Mouse (Mus musculus) ES-Bruce4 (cell line): ENCODE data around the gene Rbm28. TPM values are rescaled to one million over a fixed set of nuclear protein-coding genes. Genes with fewer than 3 reads are reported as not detected.
A peak's percentile ranks its signal among the peaks of the same experiment; 100 is the strongest.

Experiments
- H3K27ac ChIP-seq: 2 replicates; pipeline ENCODE4 v1.5.1; 2012; ENCODE audit warnings: low read length, inconsistent platforms; ENCODE audit not compliant: insufficient read depth
- H3K27me3 ChIP-seq: 2 replicates; pipeline ENCODE4 v1.6.1; 2012; ENCODE audit warnings: mild to moderate bottlenecking, low read length, inconsistent platforms; ENCODE audit not compliant: control insufficient read depth, poor library complexity, insufficient read depth, severe bottlenecking
- H3K36me3 ChIP-seq: 2 replicates; pipeline ENCODE4 v1.6.1; 2012; ENCODE audit warnings: inconsistent platforms, mild to moderate bottlenecking, low read length, moderate library complexity; ENCODE audit not compliant: control insufficient read depth, poor library complexity, insufficient read depth, severe bottlenecking
- H3K4me1 ChIP-seq: one replicate; pipeline ENCODE4 v1.8.1; 2011; ENCODE audit warnings: low read length; ENCODE audit not compliant: control insufficient read depth, insufficient read depth
- H3K4me3 ChIP-seq: 2 replicates; pipeline ENCODE4 v1.5.1; 2011; ENCODE audit warnings: low read depth, mild to moderate bottlenecking, low read length
- H3K9ac ChIP-seq: 2 replicates; pipeline ENCODE4 v1.6.1; 2012; ENCODE audit warnings: low read depth, mild to moderate bottlenecking, inconsistent platforms; ENCODE audit not compliant: poor library complexity, severe bottlenecking
- H3K9me3 ChIP-seq: replicated peaks from 2 replicates; pipeline ENCODE4 v1.6.1; 2012; ENCODE audit warnings: mild to moderate bottlenecking, low read length, inconsistent platforms; ENCODE audit not compliant: control insufficient read depth, poor library complexity, insufficient read depth, severe bottlenecking
- CTCF ChIP-seq: IDR thresholded peaks from one replicate; pipeline ENCODE4 v1.8.1; 2011; ENCODE audit warnings: low read depth, low read length
- EP300 ChIP-seq: IDR thresholded peaks from 2 replicates; pipeline ENCODE4 v1.6.1; 2011; ENCODE audit warnings: low read depth, low read length; ENCODE audit not compliant: insufficient read depth
- POLR2A ChIP-seq: IDR thresholded peaks from one replicate; pipeline ENCODE4 v1.8.1; 2011; ENCODE audit warnings: low read length; ENCODE audit not compliant: insufficient read depth
- polyA plus RNA-seq: library from polyadenylated mRNA; stranded (reverse); fragments of >200 nt; gene quantifications from 2 replicates; pipeline ENCODE4 v1.2.4, GENCODE M21; 2011; ENCODE audit warnings: low read depth; ENCODE audit not compliant: missing spikeins, insufficient read depth, insufficient read length

Gene Rbm28
- polyA plus RNA-seq, 1 experiment, result 94.5 TPM

GRCm38 (mm10) chr6:29198309-29199222, 33.8 kb upstream of the Rbm28 start:
- TF ChIP-seq EP300 (no peak), POLR2A (no peak), CTCF (peak; percentile 94)
- no peaks in the 10 kb centered on the region for H3K9me3 ChIP-seq
- H3K9ac ChIP-seq, result no peak overlapping the region
- peaks cover 6% of the 10 kb centered on the region for H3K36me3 ChIP-seq
- H3K4me1 ChIP-seq, result no peaks in the 10 kb centered on the region
- H3K4me3 ChIP-seq, result peak overlapping the region; percentile 41
- no peaks in the 10 kb centered on the region for H3K27me3 ChIP-seq
- H3K27ac ChIP-seq, result no peak overlapping the region

- Histone ChIP-seq H3K27ac (no peak overlapping the region), H3K36me3 (no peaks in the 10 kb centered on the region), H3K9ac (no peak overlapping the region), H3K27me3 (no peaks in the 10 kb centered on the region; the same call in 1 of the 2 replicates), H3K4me3 (no peak overlapping the region), H3K4me1 (no peaks in the 10 kb centered on the region), H3K9me3 (no peaks in the 10 kb centered on the region)
- TF ChIP-seq POLR2A (no peak), EP300 (no peak), CTCF (no peak)
Observed at GRCm38 (mm10) chr6:29195846-29196698, 31.3 kb upstream of the Rbm28 start.

GRCm38 (mm10) chr6:29195146-29195545, 30.3 kb upstream of the Rbm28 start:
- H3K27ac ChIP-seq, result no peak overlapping the region
- H3K4me1 ChIP-seq, result no peaks in the 10 kb centered on the region
- H3K9me3 ChIP-seq, result no peaks in the 10 kb centered on the region
- H3K27me3 ChIP-seq, result no peaks in the 10 kb centered on the region; the same call in 1 of the 2 replicates
- H3K36me3 ChIP-seq, result no peaks in the 10 kb centered on the region
- TF ChIP-seq EP300, result no peak
- TF ChIP-seq CTCF, result no peak
- no peak for TF ChIP-seq POLR2A
- H3K9ac ChIP-seq, result no peak overlapping the region
- no peak overlapping the region for H3K4me3 ChIP-seq

GRCm38 (mm10) chr6:29193961-29194750, 29.4 kb upstream of the Rbm28 start:
- Histone ChIP-seq H3K4me1 (no peaks in the 10 kb centered on the region), H3K27me3 (no peaks in the 10 kb centered on the region; the same call in 1 of the 2 replicates), H3K9ac (no peak overlapping the region), H3K36me3 (no peaks in the 10 kb centered on the region), H3K4me3 (no peak overlapping the region), H3K27ac (no peak overlapping the region), H3K9me3 (no peaks in the 10 kb centered on the region)
- no peak for TF ChIP-seq EP300
- TF ChIP-seq POLR2A, result no peak
- TF ChIP-seq CTCF, result no peak

- Histone ChIP-seq H3K9ac (no peak overlapping the region), H3K4me3 (no peak overlapping the region), H3K27me3 (no peaks in the 10 kb centered on the region), H3K27ac (no peak overlapping the region), H3K36me3 (no peaks in the 10 kb centered on the region), H3K4me1 (no peaks in the 10 kb centered on the region), H3K9me3 (no peaks in the 10 kb centered on the region)
- TF ChIP-seq CTCF (no peak), EP300 (no peak), POLR2A (no peak)
Observed at GRCm38 (mm10) chr6:29187936-29188335, 23.1 kb upstream of the Rbm28 start.
